Mouse (Mus musculus) gastrocnemius, postnatal 36 days (tissue): ENCODE results near the gene B430305J03Rik. TPM values are rescaled to one million over a fixed set of nuclear protein-coding genes. Genes with fewer than 3 reads are reported as not detected.

ENCODE experiments used
- DNase-seq, 2 experiments: peaks; one replicate each; pipeline ENCODE4 v3.0.0; 2022
- intact Hi-C: fragments of 180-260 bp; cut with DNase I; formaldehyde crosslinking; loops from one replicate; pipeline ENCODE4 v1.15.1; 2025
- total RNA-seq, 2 experiments: library from RNA; stranded (reverse); gene quantifications; 2 replicates each; pipeline ENCODE4 v1.2.3; 2021

Gene B430305J03Rik
- total RNA-seq, 2 experiments from 2014 or later: not detected

GRCm38 (mm10) chr3:61355464-61355863, 10.3 kb downstream of the B430305J03Rik start:
- intact Hi-C loops: no loop called here
- no peak for DNase-seq

- intact Hi-C loops: no loop called here
- no peak for DNase-seq
Measured at GRCm38 (mm10) chr3:61349433-61349832, 16.3 kb downstream of the B430305J03Rik start.

- DNase-seq: no peak
- intact Hi-C loops: no loop called here
Measured at GRCm38 (mm10) chr3:61348036-61348614, 17.6 kb downstream of the B430305J03Rik start.

GRCm38 (mm10) chr3:61345636-61346035, 20.1 kb downstream of the B430305J03Rik start:
- intact Hi-C loops: no loop called here
- no peak for DNase-seq

- DNase-seq: no peak
- intact Hi-C loops: no loop called here
Measured at GRCm38 (mm10) chr3:61344031-61344430, 21.7 kb downstream of the B430305J03Rik start.

GRCm38 (mm10) chr3:61340321-61340720, 25.4 kb downstream of the B430305J03Rik start:
- intact Hi-C loops: no loop called here
- DNase-seq: no peak

- intact Hi-C loops: no loop called here
- DNase-seq: no peak
Measured at GRCm38 (mm10) chr3:61337230-61337629, 28.5 kb downstream of the B430305J03Rik start.

- no peak for DNase-seq
- intact Hi-C loops: no loop called here
Measured at GRCm38 (mm10) chr3:61336205-61336604, 29.5 kb downstream of the B430305J03Rik start.

GRCm38 (mm10) chr3:61321632-61322031, 44.1 kb downstream of the B430305J03Rik start:
- intact Hi-C loops: no loop called here
- no peak for DNase-seq

- intact Hi-C loops: no loop called here
- DNase-seq: no peak
Measured at GRCm38 (mm10) chr3:61320031-61320430, 45.7 kb downstream of the B430305J03Rik start.

- intact Hi-C loops: no loop called here
- no peak for DNase-seq
Measured at GRCm38 (mm10) chr3:61315002-61315401, 50.7 kb downstream of the B430305J03Rik start.

Other genes starting within 250 kb of the B430305J03Rik start
- gene Rap2b, start 4.3 kb downstream of the B430305J03Rik start, total RNA-seq: 1 to 10 TPM; 1.3 to 1.4 TPM